Mouse (Mus musculus): ENCODE results near the gene Mturn.

Gene Mturn

GRCm38 (mm10) chr6:54729451-54730105 is 48.2 kb downstream of the Mturn start:
- no peak for DNase-seq (ENCODE audit: low read depth, low spot score)

DNA sequence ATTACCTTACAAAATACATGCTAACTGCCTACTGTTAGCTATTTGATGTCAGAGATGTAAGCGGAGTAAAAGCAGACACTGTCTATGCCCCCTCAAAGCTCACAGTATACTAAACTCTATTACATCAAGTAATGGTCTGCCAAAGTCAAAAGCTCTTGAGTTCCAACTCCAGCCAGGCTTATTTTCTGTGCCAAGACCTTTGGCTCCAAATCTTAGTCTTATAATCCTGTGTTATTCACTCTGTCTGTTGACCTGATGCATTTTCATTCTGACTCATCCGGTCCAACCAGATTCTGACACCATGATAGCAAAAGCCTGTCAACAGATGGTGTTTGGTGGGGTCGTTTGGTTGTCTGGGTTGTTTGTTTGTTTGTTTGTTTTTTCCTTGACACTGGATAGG is 50.3 kb downstream of the Mturn start:
- no peak for DNase-seq (ENCODE audit: low read depth, low spot score)

- DNase-seq (ENCODE audit: low read depth, low spot score): no peak
Observed at GRCm38 (mm10) chr6:54732721-54733120, 51.3 kb downstream of the Mturn start.

DNA sequence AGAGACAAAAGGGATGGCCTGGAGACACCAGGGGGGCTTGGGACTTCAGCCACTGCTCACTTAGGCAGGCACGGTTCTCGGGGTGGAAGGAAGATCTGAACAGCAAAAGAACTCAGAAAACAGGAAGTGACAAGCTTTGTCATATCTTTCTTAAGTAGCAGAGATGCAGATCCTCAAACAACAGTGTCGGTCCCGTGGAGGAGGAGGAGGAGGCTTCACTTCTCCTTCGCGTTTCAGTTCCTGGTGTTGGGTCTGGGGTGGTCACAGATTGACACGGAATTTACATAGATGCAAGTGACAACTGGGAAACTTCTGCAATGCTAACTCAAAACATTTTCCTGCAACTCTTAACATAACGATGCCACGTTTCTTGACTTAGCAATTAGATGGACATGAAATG is 54.7 kb downstream of the Mturn start:
- DNase-seq (ENCODE audit: low read depth, low spot score): no peak

- DNase-seq (ENCODE audit: low read depth, low spot score): no peak
Observed at GRCm38 (mm10) chr6:54737255-54737654, 55.8 kb downstream of the Mturn start.

DNA sequence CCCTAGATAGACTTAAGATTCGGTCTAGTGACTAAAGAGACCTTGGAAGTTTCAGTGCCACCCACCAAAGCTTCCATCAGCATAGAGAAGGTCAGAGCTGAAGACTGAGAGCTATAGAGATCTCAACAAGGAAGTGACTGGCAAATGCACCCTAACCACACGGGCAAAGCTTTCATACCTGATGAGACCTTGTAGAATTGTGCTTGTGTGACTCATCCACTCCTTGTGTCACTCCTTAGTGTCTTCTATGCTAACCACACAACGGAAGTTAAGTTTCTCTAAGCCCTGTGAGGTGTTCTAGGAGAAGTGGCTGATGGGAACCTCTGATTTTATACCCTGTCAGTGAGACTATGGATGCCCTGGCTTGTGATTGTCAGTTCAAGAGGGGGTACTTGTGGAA is 56.3 kb downstream of the Mturn start:
- DNase-seq (ENCODE audit: low read depth, low spot score): no peak

DNA sequence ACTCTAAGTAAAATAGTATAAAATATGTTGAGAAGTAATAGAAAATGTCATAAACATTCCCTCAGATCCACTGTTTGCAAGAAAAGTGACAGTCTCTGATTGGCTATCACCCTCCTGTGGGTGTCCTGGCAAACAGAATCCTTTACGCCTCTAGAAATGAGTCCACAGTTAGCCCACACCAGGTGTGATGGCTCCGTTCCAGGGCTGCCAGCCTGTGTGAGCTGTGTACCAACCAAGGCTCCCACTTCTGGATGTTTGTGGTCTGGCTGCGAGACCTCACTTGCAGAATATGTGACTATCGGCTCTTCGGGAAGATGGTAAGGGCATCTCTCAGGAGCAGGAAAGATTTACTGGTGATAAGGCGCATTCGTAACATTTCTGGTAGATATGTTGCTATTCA is 67.6 kb downstream of the Mturn start:
- no peak for DNase-seq (ENCODE audit: low read depth, low spot score)

- no peak for DNase-seq (ENCODE audit: low read depth, low spot score)
Observed at GRCm38 (mm10) chr6:54751621-54752020, 70.2 kb downstream of the Mturn start.

GRCm38 (mm10) chr6:54752076-54752475 is 70.7 kb downstream of the Mturn start:
- no peak for DNase-seq (ENCODE audit: low read depth, low spot score)

Measured in c-Kit-negative CD71-positive TER-119-positive erythroid progenitor cells, embryonic 14.5 days (primary cell).